Mouse (Mus musculus): ENCODE measurements at regions not wholly inside any gene's neighbourhood (a gene's known extent, or its start where the extent isn't known, plus 50 kb on each side); places are given as distances from the start of the nearest gene placed in this dataset.
"Not testable (repeated sequence)": the region's sequence is repeated elsewhere in the genome, so short reads cannot be mapped to it uniquely, and the experiment has no call there.

GRCm38 (mm10) chr10:19505979-19506378, 85.8 kb upstream of the Ifngr1 start:
- Histone ChIP-seq H3K9me3 (ENCODE audit: control insufficient read depth, low read length) (no peaks in the 10 kb centered on the region), H3K9ac (ENCODE audit: low read depth, low read length) (no peak overlapping the region), H3K4me2 (replicated peaks; ENCODE audit: low read depth, low read length) (no peak overlapping the region), H3K4me1 (ENCODE audit: control insufficient read depth, insufficient read depth, low read length) (no peaks in the 10 kb centered on the region), H3K27ac (ENCODE audit: low read depth, low read length) (no peak overlapping the region), H3K27me3 (ENCODE audit: control insufficient read depth, insufficient read depth, low read length) (no peaks in the 10 kb centered on the region), H3K36me3 (ENCODE audit: control insufficient read depth, insufficient read depth, low read length) (no peaks in the 10 kb centered on the region), H3K4me3 (ENCODE audit: low read length) (no peak overlapping the region)
- 90% methylated on average over 6 of the region's 6 CpGs for WGBS
- ATAC-seq (ENCODE audit: low FRiP score, low TSS enrichment): no peak

GRCm38 (mm10) chr10:19506434-19506833, 85.3 kb upstream of the Ifngr1 start:
- Histone ChIP-seq H3K4me2 (replicated peaks; ENCODE audit: low read depth, low read length) (no peak overlapping the region), H3K9me3 (ENCODE audit: control insufficient read depth, low read length) (no peaks in the 10 kb centered on the region), H3K27ac (ENCODE audit: low read depth, low read length) (no peak overlapping the region), H3K27me3 (ENCODE audit: control insufficient read depth, insufficient read depth, low read length) (no peaks in the 10 kb centered on the region), H3K4me1 (ENCODE audit: control insufficient read depth, insufficient read depth, low read length) (no peaks in the 10 kb centered on the region), H3K4me3 (ENCODE audit: low read length) (no peak overlapping the region), H3K9ac (ENCODE audit: low read depth, low read length) (no peak overlapping the region), H3K36me3 (ENCODE audit: control insufficient read depth, insufficient read depth, low read length) (no peaks in the 10 kb centered on the region)
- no peak for ATAC-seq (ENCODE audit: low FRiP score, low TSS enrichment)

DNA sequence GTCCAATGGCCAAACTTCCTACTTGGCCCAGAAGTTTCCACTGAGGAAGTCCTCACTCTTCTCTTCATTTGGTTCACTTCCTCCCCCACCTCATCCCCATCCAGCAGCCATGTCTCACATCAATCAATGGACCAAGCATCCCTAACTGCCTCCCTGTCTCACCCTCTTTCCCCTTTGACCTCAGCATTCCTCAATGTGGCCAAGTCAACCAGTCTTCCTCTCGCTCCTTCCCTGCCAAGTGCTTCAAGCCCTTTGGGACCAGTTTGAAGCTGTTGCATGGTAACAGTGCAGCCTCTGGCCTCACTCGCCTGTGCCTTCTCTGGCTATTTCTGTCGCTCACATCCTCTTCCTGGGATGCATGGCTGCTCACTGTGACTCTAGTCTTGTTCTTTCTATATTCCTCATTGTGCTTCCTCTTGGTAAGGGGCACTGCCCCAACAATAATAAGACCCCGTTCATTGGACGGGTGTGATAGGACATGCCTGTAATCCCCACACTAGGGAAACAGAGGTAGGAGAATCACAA, 83.5 kb upstream of the Ifngr1 start:
- Histone ChIP-seq H3K4me1 (ENCODE audit: control insufficient read depth, insufficient read depth, low read length) (no peaks in the 10 kb centered on the region), H3K9me3 (ENCODE audit: control insufficient read depth, low read length) (no peaks in the 10 kb centered on the region), H3K27ac (ENCODE audit: low read depth, low read length) (no peak overlapping the region), H3K9ac (ENCODE audit: low read depth, low read length) (no peak overlapping the region), H3K36me3 (ENCODE audit: control insufficient read depth, insufficient read depth, low read length) (no peaks in the 10 kb centered on the region), H3K27me3 (ENCODE audit: control insufficient read depth, insufficient read depth, low read length) (no peaks in the 10 kb centered on the region), H3K4me2 (replicated peaks; ENCODE audit: low read depth, low read length) (no peak overlapping the region), H3K4me3 (ENCODE audit: low read length) (no peak overlapping the region)
- WGBS: 63% methylated on average over 5 of the region's 5 CpGs
- no peak for ATAC-seq (ENCODE audit: low FRiP score, low TSS enrichment)

- WGBS: 60% methylated on average over 10 of the region's 10 CpGs
- no peak for ATAC-seq (ENCODE audit: low FRiP score, low TSS enrichment)
- no peak overlapping the region for H3K4me3 ChIP-seq (ENCODE audit: low read length)
- H3K36me3 ChIP-seq (ENCODE audit: control insufficient read depth, insufficient read depth, low read length): no peaks in the 10 kb centered on the region
- H3K27me3 ChIP-seq (ENCODE audit: control insufficient read depth, insufficient read depth, low read length): no peaks in the 10 kb centered on the region
- H3K27ac ChIP-seq (ENCODE audit: low read depth, low read length): no peak overlapping the region
- H3K9me3 ChIP-seq (ENCODE audit: control insufficient read depth, low read length): no peaks in the 10 kb centered on the region
- no peak overlapping the region for H3K9ac ChIP-seq (ENCODE audit: low read depth, low read length)
- no peak overlapping the region for H3K4me2 ChIP-seq (replicated peaks; ENCODE audit: low read depth, low read length)
- no peaks in the 10 kb centered on the region for H3K4me1 ChIP-seq (ENCODE audit: control insufficient read depth, insufficient read depth, low read length)
Observed at GRCm38 (mm10) chr10:19510047-19510446, 81.7 kb upstream of the Ifngr1 start.

DNA sequence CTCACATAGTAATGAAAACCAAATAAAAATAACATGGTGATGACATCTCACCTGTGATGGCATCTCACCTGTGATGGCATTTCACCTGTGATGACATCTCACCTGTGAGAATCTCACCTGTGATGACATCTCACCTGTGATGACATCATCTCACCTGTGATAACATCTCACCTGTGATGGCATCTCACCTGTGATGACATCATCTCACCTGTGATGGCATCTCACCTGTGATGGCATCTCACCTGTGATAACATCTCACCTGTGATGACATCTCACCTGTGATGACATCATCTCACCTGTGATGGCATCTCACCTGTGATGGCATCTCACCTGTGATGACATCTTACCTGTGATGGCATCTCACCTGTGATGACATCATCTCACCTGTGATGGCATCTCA, 77.4 kb upstream of the Ifngr1 start:
- not testable (repeated sequence) for H3K27ac ChIP-seq (ENCODE audit: low read depth, low read length); H3K9me3 ChIP-seq (ENCODE audit: control insufficient read depth, low read length); H3K4me2 ChIP-seq (replicated peaks; ENCODE audit: low read depth, low read length); H3K27me3 ChIP-seq (ENCODE audit: control insufficient read depth, insufficient read depth, low read length); H3K9ac ChIP-seq (ENCODE audit: low read depth, low read length); H3K4me1 ChIP-seq (ENCODE audit: control insufficient read depth, insufficient read depth, low read length); H3K36me3 ChIP-seq (ENCODE audit: control insufficient read depth, insufficient read depth, low read length); H3K4me3 ChIP-seq (ENCODE audit: low read length); ATAC-seq (ENCODE audit: low FRiP score, low TSS enrichment)

- no peak for ATAC-seq (ENCODE audit: low FRiP score, low TSS enrichment)
- Histone ChIP-seq H3K36me3 (ENCODE audit: control insufficient read depth, insufficient read depth, low read length) (no peaks in the 10 kb centered on the region), H3K4me2 (replicated peaks; ENCODE audit: low read depth, low read length) (no peak overlapping the region), H3K27me3 (ENCODE audit: control insufficient read depth, insufficient read depth, low read length) (no peaks in the 10 kb centered on the region), H3K4me3 (ENCODE audit: low read length) (no peak overlapping the region), H3K9ac (ENCODE audit: low read depth, low read length) (no peak overlapping the region), H3K4me1 (ENCODE audit: control insufficient read depth, insufficient read depth, low read length) (no peaks in the 10 kb centered on the region), H3K27ac (ENCODE audit: low read depth, low read length) (no peak overlapping the region), H3K9me3 (ENCODE audit: control insufficient read depth, low read length) (no peaks in the 10 kb centered on the region)
- WGBS: 95% methylated on average over 2 of the region's 2 CpGs
Observed at GRCm38 (mm10) chr10:19514837-19515236, 76.9 kb upstream of the Ifngr1 start.

- Histone ChIP-seq H3K27me3 (ENCODE audit: control insufficient read depth, insufficient read depth, low read length) (no peaks in the 10 kb centered on the region), H3K9ac (ENCODE audit: low read depth, low read length) (no peak overlapping the region), H3K4me3 (ENCODE audit: low read length) (no peak overlapping the region), H3K36me3 (ENCODE audit: control insufficient read depth, insufficient read depth, low read length) (no peaks in the 10 kb centered on the region), H3K27ac (ENCODE audit: low read depth, low read length) (no peak overlapping the region), H3K9me3 (ENCODE audit: control insufficient read depth, low read length) (no peaks in the 10 kb centered on the region), H3K4me1 (ENCODE audit: control insufficient read depth, insufficient read depth, low read length) (no peaks in the 10 kb centered on the region), H3K4me2 (replicated peaks; ENCODE audit: low read depth, low read length) (no peak overlapping the region)
- no peak for ATAC-seq (ENCODE audit: low FRiP score, low TSS enrichment)
- WGBS: 98% methylated on average over 3 of the region's 3 CpGs
Observed at GRCm38 (mm10) chr10:19516011-19516410, 75.7 kb upstream of the Ifngr1 start.

DNA sequence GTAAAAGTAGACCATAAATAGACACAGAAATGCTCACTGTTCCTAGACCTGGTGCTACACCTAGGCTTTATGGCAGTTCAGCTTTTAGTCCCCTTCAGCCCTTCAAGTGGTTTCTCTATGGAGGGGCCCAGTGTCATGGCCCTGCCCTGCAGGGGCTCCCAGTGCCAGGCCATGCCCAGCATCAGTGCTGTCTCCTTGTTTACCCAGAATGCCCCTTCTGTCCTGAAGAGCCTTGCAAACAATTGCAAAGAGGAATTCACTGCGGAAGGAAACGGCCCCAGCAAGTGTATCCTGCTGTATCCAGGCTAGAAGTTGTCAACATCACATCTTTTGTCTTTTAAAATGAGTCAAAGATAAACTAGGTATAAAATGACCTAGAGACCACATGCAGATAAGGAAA, 74.7 kb upstream of the Ifngr1 start:
- WGBS: 76% methylated on average over 2 of the region's 2 CpGs
- Histone ChIP-seq H3K4me3 (ENCODE audit: low read length) (no peak overlapping the region), H3K27ac (ENCODE audit: low read depth, low read length) (no peak overlapping the region), H3K9ac (ENCODE audit: low read depth, low read length) (no peak overlapping the region), H3K9me3 (ENCODE audit: control insufficient read depth, low read length) (no peaks in the 10 kb centered on the region), H3K4me2 (replicated peaks; ENCODE audit: low read depth, low read length) (no peak overlapping the region), H3K4me1 (ENCODE audit: control insufficient read depth, insufficient read depth, low read length) (no peaks in the 10 kb centered on the region), H3K36me3 (ENCODE audit: control insufficient read depth, insufficient read depth, low read length) (no peaks in the 10 kb centered on the region), H3K27me3 (ENCODE audit: control insufficient read depth, insufficient read depth, low read length) (no peaks in the 10 kb centered on the region)
- no peak for ATAC-seq (ENCODE audit: low FRiP score, low TSS enrichment)

DNA sequence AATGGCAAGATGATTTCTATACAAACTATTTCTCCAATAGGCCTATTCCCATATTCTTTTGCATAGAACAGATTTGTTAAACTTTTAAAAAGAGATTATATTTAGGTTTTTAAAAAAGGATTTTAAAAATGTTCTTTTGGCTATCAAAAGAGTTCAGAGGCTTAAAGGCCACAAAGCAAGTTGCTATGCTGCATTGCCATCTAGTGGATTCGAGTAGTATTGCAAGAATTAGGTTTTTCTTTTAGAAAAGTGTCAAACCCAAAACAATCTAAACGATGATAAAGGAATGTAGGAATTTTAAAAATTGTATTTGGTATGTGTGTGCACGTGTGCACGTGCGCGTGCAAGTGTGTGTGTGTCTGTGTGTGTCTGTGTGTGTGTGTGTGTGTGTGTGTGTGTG, 73.0 kb upstream of the Ifngr1 start:
- no peaks in the 10 kb centered on the region for H3K9me3 ChIP-seq (ENCODE audit: control insufficient read depth, low read length)
- no peaks in the 10 kb centered on the region for H3K4me1 ChIP-seq (ENCODE audit: control insufficient read depth, insufficient read depth, low read length)
- H3K4me3 ChIP-seq (ENCODE audit: low read length): no peak overlapping the region
- no peak overlapping the region for H3K27ac ChIP-seq (ENCODE audit: low read depth, low read length)
- H3K36me3 ChIP-seq (ENCODE audit: control insufficient read depth, insufficient read depth, low read length): no peaks in the 10 kb centered on the region
- no peak for ATAC-seq (ENCODE audit: low FRiP score, low TSS enrichment)
- no peak overlapping the region for H3K9ac ChIP-seq (ENCODE audit: low read depth, low read length)
- H3K27me3 ChIP-seq (ENCODE audit: control insufficient read depth, insufficient read depth, low read length): no peaks in the 10 kb centered on the region
- H3K4me2 ChIP-seq (replicated peaks; ENCODE audit: low read depth, low read length): no peak overlapping the region
- 9% methylated on average over 6 of the region's 6 CpGs for WGBS

DNA sequence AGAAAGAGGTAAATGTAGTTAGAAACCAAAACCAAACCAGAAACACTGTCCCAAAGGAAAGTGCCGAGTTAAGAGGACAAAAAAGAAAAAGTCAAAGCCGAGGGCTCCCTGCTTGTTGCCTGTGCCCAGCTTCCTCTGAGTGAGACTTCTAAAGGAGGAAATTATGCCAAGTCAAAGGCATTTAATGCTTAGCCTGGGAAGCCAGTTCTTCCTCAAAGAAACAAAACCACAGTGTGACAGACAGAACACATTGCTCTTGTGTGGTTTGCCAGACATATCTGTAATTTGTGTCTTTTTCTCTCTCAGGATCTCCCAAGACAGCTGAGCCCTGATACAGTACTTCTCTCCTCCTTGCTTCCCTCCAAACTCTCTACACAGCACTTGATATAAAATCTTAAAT, 69.6 kb upstream of the Ifngr1 start:
- H3K9me3 ChIP-seq (ENCODE audit: control insufficient read depth, low read length): no peaks in the 10 kb centered on the region
- no peaks in the 10 kb centered on the region for H3K27me3 ChIP-seq (ENCODE audit: control insufficient read depth, insufficient read depth, low read length)
- ATAC-seq (ENCODE audit: low FRiP score, low TSS enrichment): no peak
- no peak overlapping the region for H3K27ac ChIP-seq (ENCODE audit: low read depth, low read length)
- no peak overlapping the region for H3K4me2 ChIP-seq (replicated peaks; ENCODE audit: low read depth, low read length)
- H3K9ac ChIP-seq (ENCODE audit: low read depth, low read length): no peak overlapping the region
- no peaks in the 10 kb centered on the region for H3K36me3 ChIP-seq (ENCODE audit: control insufficient read depth, insufficient read depth, low read length)
- H3K4me1 ChIP-seq (ENCODE audit: control insufficient read depth, insufficient read depth, low read length): no peaks in the 10 kb centered on the region
- H3K4me3 ChIP-seq (ENCODE audit: low read length): no peak overlapping the region
- 57% methylated on average over 2 of the region's 2 CpGs for whole genome bisulfite sequencing
